Mouse (Mus musculus): ENCODE data around the gene Lrrtm3. TPM values are rescaled to one million over a fixed set of nuclear protein-coding genes. Genes with fewer than 3 reads are reported as not detected.

The Lrrtm3 gene
- polyA plus RNA-seq (2016; fragmentation: Nextera tagmentation; extraction: Ambion mirVana) = 0.96 and 1.8 TPM in 2 replicates

- peaks cover 32% of the 10 kb centered on the region for H3K27me3 ChIP-seq (ENCODE audit: low read depth, poor library complexity, severe bottlenecking)
- no peak within 1 kb of the TSS for H3K27ac ChIP-seq (replicated peaks)
- no peaks in the 10 kb centered on the region for H3K36me3 ChIP-seq
- 1% methylated on average over 22 of the region's 22 CpGs for WGBS
- DNase-seq (ENCODE audit: low spot score) = peak; percentile 79
- H3K4me3 ChIP-seq = peak within 1 kb of the TSS; percentile 53
- peaks cover 43% of the 10 kb centered on the region for H3K4me1 ChIP-seq
- H3K9me3 ChIP-seq (replicated peaks) = no peaks in the 10 kb centered on the region
Observed at GRCm38 (mm10) chr10:64089680-64090460, at the start of gene Lrrtm3. Gene Lrrtm3, minus strand, starts transcription at chr10:64090277.

- Histone ChIP-seq H3K9me3 (replicated peaks) (no peaks in the 10 kb centered on the region), H3K36me3 (no peaks in the 10 kb centered on the region), H3K27me3 (ENCODE audit: low read depth, poor library complexity, severe bottlenecking) (no peaks in the 10 kb centered on the region), H3K4me3 (no peak overlapping the region), H3K27ac (replicated peaks) (peak overlapping the region; percentile 57), H3K4me1 (peaks cover 13% of the 10 kb centered on the region)
- DNase-seq (ENCODE audit: low spot score) = no peak
- 47% methylated on average over 7 of the region's 7 CpGs for WGBS
Observed at GRCm38 (mm10) chr10:64135481-64135880, 45.4 kb upstream of the Lrrtm3 start.

DNA sequence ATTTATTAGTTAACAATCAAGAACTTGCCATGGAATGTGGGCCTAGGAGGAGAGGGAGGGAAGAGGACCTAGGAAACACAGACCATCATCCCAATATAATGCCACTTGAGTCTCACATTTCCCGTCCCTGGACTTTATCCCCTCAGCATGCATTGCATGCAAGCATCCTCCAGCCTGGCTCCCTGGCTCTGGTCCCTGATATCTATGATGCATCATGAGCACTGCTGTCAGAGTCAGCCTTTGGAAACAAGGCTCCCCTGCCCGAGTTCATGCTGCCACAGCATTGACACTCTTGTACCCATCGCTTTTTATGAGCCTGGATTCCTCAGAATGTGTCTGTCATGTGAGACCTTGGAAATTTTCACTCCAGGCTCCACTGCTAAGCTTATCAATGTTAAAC lies 43.4 kb upstream of the Lrrtm3 start:
- Histone ChIP-seq H3K27me3 (ENCODE audit: low read depth, poor library complexity, severe bottlenecking) (no peaks in the 10 kb centered on the region), H3K9me3 (replicated peaks) (no peaks in the 10 kb centered on the region), H3K27ac (replicated peaks) (no peak overlapping the region), H3K4me1 (peaks cover 13% of the 10 kb centered on the region), H3K4me3 (no peak overlapping the region), H3K36me3 (no peaks in the 10 kb centered on the region)
- 81% methylated on average over 3 of the region's 3 CpGs for WGBS
- DNase-seq (ENCODE audit: low spot score) = no peak

DNA sequence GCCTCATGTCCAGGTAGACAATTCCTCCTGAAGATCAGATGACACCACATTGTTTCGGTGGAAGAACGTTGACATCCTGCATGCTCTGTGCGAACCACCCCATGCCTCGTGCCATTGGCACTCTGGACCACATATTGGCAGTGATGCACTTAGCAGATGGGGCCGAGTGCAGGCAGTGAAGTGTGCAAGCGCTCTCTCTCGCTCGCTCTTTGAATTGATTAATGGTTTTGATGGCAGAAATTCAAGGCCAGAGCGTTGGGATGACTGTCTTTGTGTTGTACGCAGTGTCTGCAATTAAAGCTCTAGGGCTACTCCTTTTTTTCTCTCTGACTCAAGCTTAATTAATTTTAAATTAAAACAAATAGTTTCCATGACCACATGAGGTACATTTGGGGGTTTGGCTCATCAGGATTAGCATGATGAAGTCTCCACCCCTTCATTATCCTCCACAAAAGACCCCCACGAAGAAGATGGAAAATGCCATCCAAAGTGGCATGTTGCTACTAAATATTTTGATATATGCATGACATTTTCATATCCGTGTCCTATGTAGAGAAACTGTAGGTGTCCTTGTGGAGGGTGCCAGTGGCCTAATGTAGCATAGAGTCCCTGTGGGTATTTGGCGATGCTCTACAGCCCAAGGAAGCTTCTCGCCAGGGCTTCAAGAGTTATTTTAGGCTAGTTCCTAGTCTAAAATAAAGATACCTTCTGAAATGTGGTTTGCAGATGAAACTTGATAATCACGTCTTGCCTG lies 40.5 kb upstream of the Lrrtm3 start:
- H3K36me3 ChIP-seq = no peaks in the 10 kb centered on the region
- no peak overlapping the region for H3K4me3 ChIP-seq
- peaks cover 4% of the 10 kb centered on the region for H3K4me1 ChIP-seq
- no peak for DNase-seq (ENCODE audit: low spot score)
- WGBS = 88% methylated on average over 15 of the region's 15 CpGs
- no peaks in the 10 kb centered on the region for H3K9me3 ChIP-seq (replicated peaks)
- H3K27me3 ChIP-seq (ENCODE audit: low read depth, poor library complexity, severe bottlenecking) = no peaks in the 10 kb centered on the region
- no peak overlapping the region for H3K27ac ChIP-seq (replicated peaks)

DNA sequence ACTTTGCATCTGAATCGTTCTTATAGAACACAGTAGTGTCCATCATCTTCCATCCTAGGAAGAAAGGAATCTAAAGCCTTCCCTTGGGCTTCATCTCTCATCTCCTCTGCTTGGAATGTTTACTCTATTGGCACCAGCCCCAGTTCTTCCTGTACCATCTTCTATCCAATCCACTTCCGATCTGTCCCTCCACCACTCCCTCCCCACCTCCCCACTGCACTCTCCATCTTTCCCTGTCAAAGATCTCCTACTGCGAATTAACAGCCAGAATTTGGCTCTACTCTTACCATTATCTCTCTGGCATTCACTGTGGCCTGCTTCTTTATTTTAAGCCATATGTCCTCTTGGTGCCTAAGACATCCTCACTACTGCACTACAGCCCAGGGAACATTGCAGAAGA lies 28.8 kb upstream of the Lrrtm3 start:
- no peak overlapping the region for H3K4me3 ChIP-seq
- WGBS = 83% methylated on average over 3 of the region's 3 CpGs
- no peaks in the 10 kb centered on the region for H3K27me3 ChIP-seq (ENCODE audit: low read depth, poor library complexity, severe bottlenecking)
- H3K4me1 ChIP-seq = no peaks in the 10 kb centered on the region
- H3K27ac ChIP-seq (replicated peaks) = no peak overlapping the region
- H3K36me3 ChIP-seq = no peaks in the 10 kb centered on the region
- no peaks in the 10 kb centered on the region for H3K9me3 ChIP-seq (replicated peaks)
- DNase-seq (ENCODE audit: low spot score) = no peak

GRCm38 (mm10) chr10:64115246-64115645 lies 25.2 kb upstream of the Lrrtm3 start:
- 95% methylated on average over 11 of the region's 11 CpGs for WGBS
- DNase-seq (ENCODE audit: low spot score) = no peak
- no peaks in the 10 kb centered on the region for H3K9me3 ChIP-seq (replicated peaks)
- no peak overlapping the region for H3K27ac ChIP-seq (replicated peaks)
- no peaks in the 10 kb centered on the region for H3K4me1 ChIP-seq
- no peak overlapping the region for H3K4me3 ChIP-seq
- no peaks in the 10 kb centered on the region for H3K36me3 ChIP-seq
- H3K27me3 ChIP-seq (ENCODE audit: low read depth, poor library complexity, severe bottlenecking) = no peaks in the 10 kb centered on the region

GRCm38 (mm10) chr10:64096532-64096931 lies 6.5 kb upstream of the Lrrtm3 start:
- no peak for DNase-seq (ENCODE audit: low spot score)
- Histone ChIP-seq H3K4me1 (peaks cover 7% of the 10 kb centered on the region), H3K9me3 (replicated peaks) (no peaks in the 10 kb centered on the region), H3K27me3 (ENCODE audit: low read depth, poor library complexity, severe bottlenecking) (peaks cover under 1% of the 10 kb centered on the region; the same call in 1 of the 2 replicates), H3K4me3 (no peak overlapping the region), H3K27ac (replicated peaks) (no peak overlapping the region), H3K36me3 (no peaks in the 10 kb centered on the region)
- 97% methylated on average over 1 of the region's 1 CpGs for WGBS

GRCm38 (mm10) chr10:64088774-64089460 lies 1.2 kb downstream of the Lrrtm3 start:
- H3K27me3 ChIP-seq (ENCODE audit: low read depth, poor library complexity, severe bottlenecking) = peaks cover 32% of the 10 kb centered on the region
- WGBS = 19% methylated on average over 19 of the region's 19 CpGs
- peak overlapping the region; percentile 58; the same call in 1 of the 2 replicates for H3K4me3 ChIP-seq
- peaks cover 44% of the 10 kb centered on the region for H3K4me1 ChIP-seq
- no peaks in the 10 kb centered on the region for H3K9me3 ChIP-seq (replicated peaks)
- peak; percentile 14 for DNase-seq (ENCODE audit: low spot score)
- H3K36me3 ChIP-seq = no peaks in the 10 kb centered on the region
- no peak overlapping the region for H3K27ac ChIP-seq (replicated peaks)

- DNase-seq (ENCODE audit: low spot score) = peak; percentile 51
- H3K27ac ChIP-seq (replicated peaks) = peak overlapping the region; percentile 59
- peaks cover 32% of the 10 kb centered on the region for H3K27me3 ChIP-seq (ENCODE audit: low read depth, poor library complexity, severe bottlenecking)
- no peaks in the 10 kb centered on the region for H3K36me3 ChIP-seq
- H3K4me3 ChIP-seq = peak overlapping the region; percentile 58
- WGBS = 4% methylated on average over 26 of the region's 26 CpGs
- no peaks in the 10 kb centered on the region for H3K9me3 ChIP-seq (replicated peaks)
- peaks cover 44% of the 10 kb centered on the region for H3K4me1 ChIP-seq
Observed at GRCm38 (mm10) chr10:64087936-64088773, 1.9 kb downstream of the Lrrtm3 start.

DNA sequence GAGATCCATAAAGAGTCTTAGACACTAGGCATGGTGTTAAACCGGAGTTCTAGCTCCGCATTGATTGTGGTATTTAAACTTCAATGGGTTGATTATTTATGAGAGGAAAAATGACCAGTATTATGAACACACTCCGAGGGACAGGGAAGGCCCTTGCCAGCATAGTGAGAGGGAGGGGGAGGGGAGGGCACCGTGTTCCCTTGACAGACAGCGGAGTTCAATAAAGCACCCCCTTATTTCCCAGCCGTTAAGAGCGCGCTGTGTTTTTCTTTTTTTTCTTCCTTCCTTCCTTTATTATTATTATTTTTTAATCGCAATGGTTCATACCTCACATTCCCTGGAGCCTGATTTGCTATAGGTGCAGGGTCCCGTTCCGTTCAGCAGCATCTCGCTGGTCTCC lies 2.6 kb downstream of the Lrrtm3 start:
- WGBS = 1% methylated on average over 12 of the region's 12 CpGs
- Histone ChIP-seq H3K27me3 (ENCODE audit: low read depth, poor library complexity, severe bottlenecking) (peaks cover 32% of the 10 kb centered on the region), H3K4me1 (peaks cover 44% of the 10 kb centered on the region), H3K27ac (replicated peaks) (no peak overlapping the region), H3K36me3 (no peaks in the 10 kb centered on the region), H3K9me3 (replicated peaks) (no peaks in the 10 kb centered on the region), H3K4me3 (peak overlapping the region; percentile 58)
- peak; percentile 22 for DNase-seq (ENCODE audit: low spot score)

DNA sequence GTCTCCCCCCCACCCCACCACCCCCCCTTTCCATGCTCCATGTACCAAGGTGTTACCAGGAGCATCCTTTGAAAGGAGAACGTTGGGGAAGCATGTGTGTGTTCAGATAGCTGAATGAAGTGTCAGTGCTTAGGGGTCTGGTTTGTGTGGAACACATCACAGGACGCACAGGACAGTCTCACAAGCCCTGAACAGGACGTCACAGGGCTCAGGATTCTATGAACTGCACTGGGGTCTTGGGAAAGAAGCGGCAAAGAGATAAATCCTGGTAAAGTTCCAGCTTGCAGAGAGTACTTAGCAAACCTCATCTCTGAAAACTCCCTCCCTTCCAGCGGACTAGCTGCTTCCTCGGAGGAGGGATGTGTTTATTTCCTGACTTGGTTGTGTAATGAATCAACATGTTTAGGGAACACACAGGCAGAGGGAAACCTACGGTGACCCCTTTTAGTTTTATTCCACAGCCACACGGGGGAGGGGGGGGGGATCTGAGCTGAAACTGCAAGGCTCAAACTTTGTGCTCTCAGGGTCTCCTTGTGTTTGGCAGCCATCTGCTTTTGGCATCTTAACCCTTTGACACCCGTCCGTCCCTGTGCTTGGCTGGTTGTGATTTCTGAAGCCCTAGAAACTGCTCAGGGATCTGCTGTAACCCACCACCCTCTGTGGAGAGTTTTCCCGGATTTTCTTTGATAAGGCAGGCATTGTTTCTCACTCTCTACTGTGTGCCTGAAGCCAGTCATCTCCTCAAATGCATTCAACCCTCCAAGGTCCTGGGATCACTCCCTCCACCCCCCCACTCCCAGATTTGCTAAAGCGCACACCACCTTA lies 3.3 kb downstream of the Lrrtm3 start:
- Histone ChIP-seq H3K27me3 (ENCODE audit: low read depth, poor library complexity, severe bottlenecking) (peaks cover 32% of the 10 kb centered on the region), H3K4me3 (peak overlapping the region; percentile 58), H3K27ac (replicated peaks) (0 out of 2 replicates have a peak overlapping the region, but pooled peaks have one; percentile 9), H3K36me3 (no peaks in the 10 kb centered on the region), H3K4me1 (peaks cover 44% of the 10 kb centered on the region), H3K9me3 (replicated peaks) (no peaks in the 10 kb centered on the region)
- 2% methylated on average over 12 of the region's 12 CpGs for WGBS
- peak; percentile 46 for DNase-seq (ENCODE audit: low spot score)
